Mouse (Mus musculus) c-Kit-positive CD71-negative TER-119-negative erythroid progenitor cells, embryonic 14.5 days (primary cell): Measurements from ENCODE around the gene Slc15a4.

ENCODE experiments used
- DNase-seq: peaks from one replicate; pipeline ENCODE4 v3.0.0-alpha.2; 2013; ENCODE audit warnings: low read depth

The Slc15a4 gene

GRCm38 (mm10) chr5:127632167-127633145 lies at the start of gene Slc15a4, which contains the start of gene Glt1d1:
TSS of gene Slc15a4 (minus strand) at chr5:127632897.
TSS of gene Glt1d1 (plus strand) at chr5:127632262.
- DNase-seq: no peak

GRCm38 (mm10) chr5:127678501-127678900 lies 45.8 kb upstream of the Slc15a4 start:
- no peak for DNase-seq

- no peak for DNase-seq
These were observed 44.9 kb upstream of the Slc15a4 start for GRCm38 (mm10) chr5:127677561-127677960.

GRCm38 (mm10) chr5:127673913-127674312 lies 41.2 kb upstream of the Slc15a4 start:
- no peak for DNase-seq

GRCm38 (mm10) chr5:127660979-127661378 lies 28.3 kb upstream of the Slc15a4 start:
- DNase-seq: no peak

GRCm38 (mm10) chr5:127660267-127660666 lies 27.6 kb upstream of the Slc15a4 start:
- no peak for DNase-seq

GRCm38 (mm10) chr5:127659312-127659711 lies 26.6 kb upstream of the Slc15a4 start:
- no peak for DNase-seq

GRCm38 (mm10) chr5:127658257-127658656 lies 25.6 kb upstream of the Slc15a4 start:
- no peak for DNase-seq

- DNase-seq: peak; percentile 20
These were observed 16.4 kb upstream of the Slc15a4 start for GRCm38 (mm10) chr5:127649077-127649476.

GRCm38 (mm10) chr5:127648046-127648445 lies 15.3 kb upstream of the Slc15a4 start:
- DNase-seq: peak; percentile 12

GRCm38 (mm10) chr5:127641185-127641958 lies 8.7 kb upstream of the Slc15a4 start:
- DNase-seq: no peak

GRCm38 (mm10) chr5:127640359-127640758 lies 7.7 kb upstream of the Slc15a4 start:
- DNase-seq: no peak

GRCm38 (mm10) chr5:127639635-127640034 lies 6.9 kb upstream of the Slc15a4 start:
- DNase-seq: no peak

GRCm38 (mm10) chr5:127639067-127639605 lies 6.4 kb upstream of the Slc15a4 start:
- no peak for DNase-seq

- DNase-seq: no peak
These were observed 5.5 kb upstream of the Slc15a4 start for GRCm38 (mm10) chr5:127638177-127638576.

GRCm38 (mm10) chr5:127637622-127638021 lies 4.9 kb upstream of the Slc15a4 start:
- no peak for DNase-seq

- no peak for DNase-seq
These were observed 969 bp upstream of the Slc15a4 start for GRCm38 (mm10) chr5:127633666-127634065.

GRCm38 (mm10) chr5:127633188-127633587 lies 491 bp upstream of the Slc15a4 start:
- DNase-seq: no peak

GRCm38 (mm10) chr5:127631671-127632070 lies 1.0 kb downstream of the Slc15a4 start:
- no peak for DNase-seq

- no peak for DNase-seq
These were observed 5.5 kb downstream of the Slc15a4 start for GRCm38 (mm10) chr5:127627242-127627641.

GRCm38 (mm10) chr5:127624427-127625213 lies 8.1 kb downstream of the Slc15a4 start:
- no peak for DNase-seq

GRCm38 (mm10) chr5:127621108-127621507 lies 11.6 kb downstream of the Slc15a4 start:
- DNase-seq: no peak
